Mouse (Mus musculus) v-Abl transformed pro-B cells (cell line): Measurements from ENCODE around the gene Tep1.

Experiments used
- in situ Hi-C, 2 experiments: fragments of 400-800 bp; cut with MboI; formaldehyde crosslinking; loops; one replicate each; pipeline ENCODE4 v1.15.1; 2025; ENCODE audit not compliant: unreplicated experiment in 2 of 2

Tep1 gene

GRCm38 (mm10) chr14:50799502-50800259 is 70.7 kb downstream of the Tep1 start:
- in situ Hi-C loops = loop anchor here (5.0 to 25.0 kb wide), 8 partner anchors 123 to 1737 kb away; partner anchors contain the start of genes Apex1 (in 2 of the 2), Osgep (in 2 of the 2), Ap5m1 (in 1 of the 2) and Exoc5 (in 1 of the 2)

- in situ Hi-C loops = loop anchor here (10.0 to 25.0 kb wide), 5 partner anchors 446 to 1736 kb away; partner anchors contain the start of genes Ap5m1 (in 1 of the 2), Exoc5 (in 1 of the 2), Mettl17 (in 1 of the 2) and Slc39a2 (in 1 of the 2)
Observed at GRCm38 (mm10) chr14:50798512-50798911, 71.8 kb downstream of the Tep1 start.

GRCm38 (mm10) chr14:50796464-50796863 is 73.9 kb downstream of the Tep1 start:
- in situ Hi-C loops = loop anchor here (10.0 to 25.0 kb wide), 5 partner anchors 448 to 1734 kb away; partner anchors contain the start of genes Ap5m1 (in 1 of the 2), Exoc5 (in 1 of the 2), Mettl17 (in 1 of the 2) and Slc39a2 (in 1 of the 2)

GRCm38 (mm10) chr14:50795965-50796364 is 74.4 kb downstream of the Tep1 start:
- in situ Hi-C loops = loop anchor here (10.0 to 25.0 kb wide), 5 partner anchors 449 to 1734 kb away; partner anchors contain the start of genes Ap5m1 (in 1 of the 2), Exoc5 (in 1 of the 2), Mettl17 (in 1 of the 2) and Slc39a2 (in 1 of the 2)

- in situ Hi-C loops = loop anchor here (10.0 to 25.0 kb wide), 5 partner anchors 449 to 1733 kb away; partner anchors contain the start of genes Ap5m1 (in 1 of the 2), Exoc5 (in 1 of the 2), Mettl17 (in 1 of the 2) and Slc39a2 (in 1 of the 2)
Observed at GRCm38 (mm10) chr14:50795261-50795935, 75.0 kb downstream of the Tep1 start.

GRCm38 (mm10) chr14:50788157-50788556 is 82.2 kb downstream of the Tep1 start:
- in situ Hi-C loops = loop anchor here in 1 of 2 experiments (10.0 to 25.0 kb wide), 5 partner anchors 433 to 1726 kb away; partner anchors contain the start of genes Ap5m1, Exoc5, Mettl17 and Slc39a2

GRCm38 (mm10) chr14:50785251-50785637 is 85.1 kb downstream of the Tep1 start, which contains the start of gene Ttc5:
TSS of gene Ttc5 (minus strand) at chr14:50785519.
- in situ Hi-C loops = loop anchor here in 1 of 2 experiments (10.0 to 25.0 kb wide), 5 partner anchors 430 to 1723 kb away; partner anchors contain the start of genes Ap5m1, Exoc5, Mettl17 and Slc39a2

GRCm38 (mm10) chr14:50784391-50785250 is 85.7 kb downstream of the Tep1 start:
- in situ Hi-C loops = loop anchor here in 1 of 2 experiments (10.0 to 25.0 kb wide), 5 partner anchors 430 to 1722 kb away; partner anchors contain the start of genes Ap5m1, Exoc5, Mettl17 and Slc39a2

- in situ Hi-C loops = loop anchor here in 1 of 2 experiments (10.0 to 25.0 kb wide), 5 partner anchors 427 to 1720 kb away; partner anchors contain the start of genes Ap5m1, Exoc5, Mettl17 and Slc39a2
Observed at GRCm38 (mm10) chr14:50782166-50782565, 88.2 kb downstream of the Tep1 start.
